Mouse (Mus musculus) CH12.LX (cell line): ENCODE data around the gene Aif1l. TPM values are rescaled to one million over a fixed set of nuclear protein-coding genes. Genes with fewer than 3 reads are reported as not detected.

ENCODE experiments used
- DNase-seq: peaks from one replicate; pipeline ENCODE4 v3.0.0-alpha.2; 2013; ENCODE audit errors: extremely low read depth
- H3K27ac ChIP-seq: 2 replicates; pipeline ENCODE4 v1.5.1; 2012; ENCODE audit warnings: low read depth, mild to moderate bottlenecking, control low read depth, moderate library complexity; ENCODE audit not compliant: insufficient read depth
- H3K27me3 ChIP-seq: replicated peaks from 2 replicates; pipeline ENCODE3; 2012; ENCODE audit warnings: inconsistent platforms
- H3K36me3 ChIP-seq, 2 experiments: replicated peaks in 1 of 2; 2 replicates each; pipeline versions ENCODE3 to v1.6.1; 2012; ENCODE audit warnings: inconsistent platforms in 1 of 2, low read length in 1 of 2, mild to moderate bottlenecking in 1 of 2, mixed read lengths in 1 of 2, moderate library complexity in 1 of 2; ENCODE audit not compliant: control insufficient read depth in 1 of 2, insufficient read depth in 1 of 2
- H3K4me1 ChIP-seq, 2 experiments: 2 replicates each; pipeline ENCODE4 v1.6.1; 2012; ENCODE audit warnings: inconsistent platforms in 1 of 2, moderate library complexity in 1 of 2; ENCODE audit not compliant: insufficient read depth in 2 of 2, control insufficient read depth in 1 of 2
- H3K4me2 ChIP-seq: 2 replicates; pipeline ENCODE4 v1.6.1; 2012; ENCODE audit warnings: low read depth, mild to moderate bottlenecking, control low read depth; ENCODE audit not compliant: poor library complexity, insufficient read depth, severe bottlenecking
- H3K4me3 ChIP-seq, 3 experiments: fragments of 150-350 bp in 1 of 3; sonication (generic) in 1 of 3; replicated peaks in 1 of 3; 2 replicates each; pipeline versions ENCODE3 to v1.5.1; 2011 to 2012; ENCODE audit warnings: low read depth in 2 of 3, low read length in 2 of 3, mild to moderate bottlenecking in 2 of 3, moderate library complexity in 2 of 3, control low read depth in 1 of 3, improper control_type of control experiment in 1 of 3, inconsistent platforms in 1 of 3, mixed read lengths in 1 of 3; ENCODE audit not compliant: poor library complexity in 1 of 3
- H3K79me2 ChIP-seq: replicated peaks from 2 replicates; pipeline ENCODE4 v1.6.1; 2012; ENCODE audit warnings: mild to moderate bottlenecking, moderate library complexity; ENCODE audit not compliant: control insufficient read depth, poor library complexity, insufficient read depth, severe bottlenecking; ENCODE audit errors: extremely low read depth
- H3K9ac ChIP-seq: 2 replicates; pipeline ENCODE4 v1.6.1; 2012; ENCODE audit warnings: low read depth, mild to moderate bottlenecking, control low read depth, moderate library complexity; ENCODE audit not compliant: insufficient read depth
- H3K9me3 ChIP-seq: replicated peaks from 2 replicates; pipeline ENCODE3; 2012; ENCODE audit warnings: low read length, inconsistent platforms, mixed read lengths
- CHD1 ChIP-seq: IDR thresholded peaks from 2 replicates; pipeline ENCODE4 v1.6.1; 2012; ENCODE audit warnings: low read depth, low read length, improper control_type of control experiment, inconsistent platforms
- CHD2 ChIP-seq: IDR thresholded peaks from 2 replicates; pipeline ENCODE4 v1.6.1; 2011; ENCODE audit warnings: low read length, improper control_type of control experiment
- CTCF ChIP-seq, 2 experiments: IDR thresholded peaks in 1 of 2; conservative IDR thresholded peaks in 1 of 2; 2 replicates each; pipeline ENCODE4 v1.5.1; 2011 to 2012; ENCODE audit warnings: low read depth in 2 of 2, low read length in 2 of 2, improper control_type of control experiment in 1 of 2, inconsistent platforms in 1 of 2, mild to moderate bottlenecking in 1 of 2, moderate library complexity in 1 of 2
- ELF1 ChIP-seq: IDR thresholded peaks from 2 replicates; pipeline ENCODE4 v1.6.1; 2014; ENCODE audit warnings: low read depth, mild to moderate bottlenecking, inconsistent platforms, low read length, improper control_type of control experiment
- EP300 ChIP-seq: IDR thresholded peaks from 2 replicates; pipeline ENCODE4 v1.6.1; 2011; ENCODE audit warnings: low read length, improper control_type of control experiment
- ETS1 ChIP-seq: conservative IDR thresholded peaks from 2 replicates; pipeline ENCODE4 v1.6.1; 2012; ENCODE audit warnings: low read depth, mild to moderate bottlenecking, inconsistent platforms, low read length, improper control_type of control experiment, moderate library complexity
- GABPA ChIP-seq: IDR thresholded peaks from 2 replicates; pipeline ENCODE4 v1.6.1; 2012; ENCODE audit warnings: low read depth, low read length, improper control_type of control experiment, inconsistent platforms; ENCODE audit not compliant: insufficient replicate concordance
- HCFC1 ChIP-seq: IDR thresholded peaks from 2 replicates; pipeline ENCODE4 v1.6.1; 2012; ENCODE audit warnings: low read depth, mild to moderate bottlenecking, inconsistent platforms, low read length, improper control_type of control experiment
- IRF4 ChIP-seq: IDR thresholded peaks from 2 replicates; pipeline ENCODE4 v1.6.1; 2014; ENCODE audit warnings: low read depth, mild to moderate bottlenecking, inconsistent platforms, low read length, improper control_type of control experiment
- JUND ChIP-seq: conservative IDR thresholded peaks from 2 replicates; pipeline ENCODE4 v1.6.1; 2011; ENCODE audit warnings: low read depth, low read length, improper control_type of control experiment
- KAT2A ChIP-seq: IDR thresholded peaks from 2 replicates; pipeline ENCODE4 v1.6.1; 2012; ENCODE audit warnings: low read length, improper control_type of control experiment, inconsistent platforms; ENCODE audit not compliant: insufficient replicate concordance
- MAFK ChIP-seq: IDR thresholded peaks from 2 replicates; pipeline ENCODE4 v1.6.1; 2011; ENCODE audit warnings: low read length, improper control_type of control experiment; ENCODE audit not compliant: insufficient replicate concordance
- MXI1 ChIP-seq: IDR thresholded peaks from 2 replicates; pipeline ENCODE4 v1.6.1; 2011; ENCODE audit warnings: mild to moderate bottlenecking, low read depth, low read length, improper control_type of control experiment
- NELFE ChIP-seq: IDR thresholded peaks from 2 replicates; pipeline ENCODE4 v1.6.1; 2011; ENCODE audit warnings: low read depth, low read length, improper control_type of control experiment
- NRF1 ChIP-seq: IDR thresholded peaks from 2 replicates; pipeline ENCODE4 v1.6.1; 2014; ENCODE audit warnings: low read depth, mild to moderate bottlenecking, inconsistent platforms, low read length, improper control_type of control experiment, moderate library complexity
- SMC3 ChIP-seq: IDR thresholded peaks from 2 replicates; pipeline ENCODE4 v1.6.1; 2011; ENCODE audit warnings: low read depth, low read length, improper control_type of control experiment
- UBTF ChIP-seq: IDR thresholded peaks from 2 replicates; pipeline ENCODE4 v1.6.1; 2012; ENCODE audit warnings: low read depth, mild to moderate bottlenecking, inconsistent platforms, low read length, improper control_type of control experiment, moderate library complexity
- USF1 ChIP-seq: IDR thresholded peaks from 2 replicates; pipeline ENCODE4 v1.6.1; 2014; ENCODE audit warnings: low read depth, mild to moderate bottlenecking, inconsistent platforms, low read length, improper control_type of control experiment
- ZMIZ1 ChIP-seq: IDR thresholded peaks from 2 replicates; pipeline ENCODE4 v1.6.1; 2012; ENCODE audit warnings: low read depth, mild to moderate bottlenecking, inconsistent platforms, low read length, improper control_type of control experiment
- ZNF384 ChIP-seq: IDR thresholded peaks from 2 replicates; pipeline ENCODE4 v1.6.1; 2012; ENCODE audit warnings: low read depth, low read length, improper control_type of control experiment, inconsistent platforms
- dilution Hi-C: fragments of 300-500 bp; cut with MboI; formaldehyde crosslinking; loops from 2 replicates; pipeline ENCODE4 v1.14.3; 2020; ENCODE audit warnings: low sequenced_read_pairs; ENCODE audit not compliant: extremely low pct_unique_long_range_greater_than_20kb, extremely low pct_ligation_motif_present
- in situ Hi-C: fragments of 300-500 bp; cut with MboI; formaldehyde crosslinking; loops from 3 replicates; pipeline ENCODE4 v1.14.3; 2019; ENCODE audit warnings: low sequenced_read_pairs, low pct_ligation_motif_present, low pct_unique_long_range_greater_than_20kb, mixed read lengths
- polyA plus RNA-seq: library from polyadenylated mRNA; unstranded; fragments of >175 nt; gene quantifications from 2 replicates; pipeline ENCODE4 v1.2.1, GENCODE M21; 2012; ENCODE audit warnings: low read depth; ENCODE audit not compliant: insufficient read length
- total RNA-seq, 2 experiments: library from RNA; depleted of rRNA; stranded (reverse); fragments of 300-350 nt in 1 of 2; fragments of >200 nt in 1 of 2; gene quantifications; 2 replicates each; pipeline ENCODE4 v1.2.3; 2012 to 2014

Gene Aif1l
- total and polyA plus RNA-seq, 3 experiments = 0.11 to 0.81 TPM; not detected in 1

DNA sequence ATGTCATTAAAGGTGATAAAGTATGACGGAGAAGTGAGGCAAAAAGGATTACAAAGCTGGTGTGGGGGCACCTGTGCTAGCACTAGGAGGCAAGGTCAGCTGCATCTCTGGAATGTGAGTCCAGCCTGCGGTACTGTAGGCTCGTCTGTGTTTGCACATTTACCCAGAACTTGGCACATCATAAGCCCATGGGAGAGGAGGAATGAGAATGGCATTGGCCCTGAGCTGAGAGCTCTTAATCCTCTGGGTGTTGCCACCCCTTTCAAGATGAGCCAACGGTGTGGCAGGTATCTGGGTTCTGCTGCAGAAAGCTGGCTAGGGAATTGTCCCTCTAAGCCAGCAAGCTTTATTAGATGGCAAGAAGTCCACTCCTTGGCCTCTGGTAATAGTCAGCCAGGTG, 69.8 kb downstream of the Aif1l start:
- TF ChIP-seq ELF1 (no peak), EP300 (no peak), IRF4 (no peak), UBTF (no peak), NELFE (no peak), JUND (no peak), ZNF384 (no peak), CHD1 (no peak), NRF1 (no peak), USF1 (no peak), GABPA (no peak), MAFK (no peak), SMC3 (no peak), CHD2 (no peak), ZMIZ1 (no peak), KAT2A (no peak)
- no peak overlapping the region for H3K9ac ChIP-seq
- dilution Hi-C loops = no loop called here
- H3K27ac ChIP-seq = no peak overlapping the region
- DNase-seq = no peak
- no peaks in the 10 kb centered on the region for H3K9me3 ChIP-seq
- no peak overlapping the region for H3K4me3 ChIP-seq
- H3K4me2 ChIP-seq = no peak overlapping the region
- no peaks in the 10 kb centered on the region for H3K79me2 ChIP-seq
- peaks cover 69 to 94% of the 10 kb centered on the region in 2 experiments for H3K36me3 ChIP-seq
- H3K4me1 ChIP-seq = peaks cover 4 to 15% of the 10 kb centered on the region in 2 experiments
- in situ Hi-C loops = no loop called here
- no peaks in the 10 kb centered on the region for H3K27me3 ChIP-seq

DNA sequence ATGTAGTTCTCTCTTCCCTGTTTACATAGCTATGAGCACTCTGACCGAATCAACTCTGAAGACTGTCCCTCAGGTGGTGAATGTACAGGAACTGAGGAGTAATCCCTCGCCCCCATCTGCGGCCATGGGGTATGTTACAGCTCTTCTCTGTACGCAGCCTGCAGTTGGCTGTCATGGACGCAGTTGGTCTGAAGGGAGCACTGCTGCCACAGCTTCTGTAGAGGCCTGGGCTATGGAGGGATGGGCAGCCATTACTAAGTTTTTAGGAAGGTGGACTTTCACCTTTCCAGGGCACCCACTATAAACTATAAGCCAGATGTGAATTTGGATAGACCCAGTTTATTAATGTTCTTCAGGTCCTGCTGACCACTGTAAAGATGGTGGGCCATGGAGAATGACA, 70.3 kb downstream of the Aif1l start:
- dilution Hi-C loops = no loop called here
- no peak overlapping the region for H3K27ac ChIP-seq
- H3K9ac ChIP-seq = no peak overlapping the region
- peaks cover 4 to 15% of the 10 kb centered on the region in 2 experiments for H3K4me1 ChIP-seq
- H3K27me3 ChIP-seq = no peaks in the 10 kb centered on the region
- peaks cover 71 to 96% of the 10 kb centered on the region in 2 experiments for H3K36me3 ChIP-seq
- TF ChIP-seq NELFE (no peak), ZNF384 (no peak), ETS1 (no peak), CTCF (conservative IDR thresholded peaks at IDR 0.05 in 1 of 2, IDR thresholded peaks at IDR 0.05 in 1 of 2; ENCODE audit: low read depth in 2 of 2, low read length in 2 of 2) (no peak), MAFK (no peak), IRF4 (no peak), HCFC1 (no peak), EP300 (no peak), MXI1 (no peak)
- H3K4me2 ChIP-seq = no peak overlapping the region
- in situ Hi-C loops = no loop called here
- no peaks in the 10 kb centered on the region for H3K79me2 ChIP-seq
- no peak overlapping the region for H3K4me3 ChIP-seq
- H3K9me3 ChIP-seq = no peaks in the 10 kb centered on the region
- DNase-seq = no peak

Other genes starting within 250 kb of the Aif1l start
- not detected in 2 replicates for gene Qrfp, start 139.6 kb upstream of the Aif1l start, total RNA-seq (2012; rRNA removed)
- gene Qrfp, start 139.6 kb upstream of the Aif1l start, total RNA-seq (2014; rRNA removed) = not detected in 2 replicates
- not detected in 2 replicates for gene Qrfp, start 139.6 kb upstream of the Aif1l start, polyA plus RNA-seq
- 0.04 TPM in 2 replicates for gene Fibcd1, start 104.1 kb upstream of the Aif1l start, total RNA-seq (2012; rRNA removed)
- gene Fibcd1, start 104.1 kb upstream of the Aif1l start, total RNA-seq (2014; rRNA removed) = 0.04 and 0.15 TPM in 2 replicates
- gene Fibcd1, start 104.1 kb upstream of the Aif1l start, polyA plus RNA-seq = 0.09 and 0.10 TPM in 2 replicates
- gene Lamc3, start 62.8 kb upstream of the Aif1l start, total RNA-seq (2012; rRNA removed) = not detected in 2 replicates
- gene Lamc3, start 62.8 kb upstream of the Aif1l start, total RNA-seq (2014; rRNA removed) = not detected in 2 replicates
- gene Lamc3, start 62.8 kb upstream of the Aif1l start, polyA plus RNA-seq = not detected in 2 replicates
- 50.9 and 61.0 TPM in 2 replicates for gene Nup214, start 24.3 kb downstream of the Aif1l start, total RNA-seq (2012; rRNA removed)
- 13.9 and 17.9 TPM in 2 replicates for gene Nup214, start 24.3 kb downstream of the Aif1l start, total RNA-seq (2014; rRNA removed)
- 83.4 and 106 TPM in 2 replicates for gene Nup214, start 24.3 kb downstream of the Aif1l start, polyA plus RNA-seq
- gene Fam78a, start 134.7 kb downstream of the Aif1l start, total RNA-seq (2012; rRNA removed) = 0.21 and 0.47 TPM in 2 replicates
- 0.07 and 0.21 TPM in 2 replicates for gene Fam78a, start 134.7 kb downstream of the Aif1l start, total RNA-seq (2014; rRNA removed)
- 0.07 TPM in 1 of 2 replicates, not detected in the other for gene Fam78a, start 134.7 kb downstream of the Aif1l start, polyA plus RNA-seq
- 0.13 and 0.25 TPM in 2 replicates for gene Plpp7, start 145.4 kb downstream of the Aif1l start, total RNA-seq (2012; rRNA removed)
- gene Plpp7, start 145.4 kb downstream of the Aif1l start, total RNA-seq (2014; rRNA removed) = 0.19 TPM in 1 of 2 replicates, not detected in the other
- gene Plpp7, start 145.4 kb downstream of the Aif1l start, polyA plus RNA-seq = not detected in 2 replicates
- gene Prrc2b, start 200.9 kb downstream of the Aif1l start, total RNA-seq (2012; rRNA removed) = 34.3 and 42.2 TPM in 2 replicates
- 7.6 TPM in 2 replicates for gene Prrc2b, start 200.9 kb downstream of the Aif1l start, total RNA-seq (2014; rRNA removed)
- gene Prrc2b, start 200.9 kb downstream of the Aif1l start, polyA plus RNA-seq = 54.7 and 59.9 TPM in 2 replicates